Mouse (Mus musculus) mouse embryonic stem cell (cell line): ENCODE data around the gene Efnb3.
"Not testable (repeated sequence)": the region's sequence is repeated elsewhere in the genome, so short reads cannot be mapped to it uniquely, and the experiment has no call there.

Experiments
- in situ Hi-C, 2 experiments: fragments of 300-500 bp; cut with MboI; formaldehyde crosslinking; loops; 1 replicate in 1 of 2; 3 replicates in 1 of 2; pipeline ENCODE4 v1.14.3; 2019 to 2020; ENCODE audit warnings: low sequenced_read_pairs in 2 of 2, low pct_unique_long_range_greater_than_20kb in 1 of 2, mixed read lengths in 1 of 2; ENCODE audit not compliant: unreplicated experiment in 1 of 2

Efnb3 gene

DNA sequence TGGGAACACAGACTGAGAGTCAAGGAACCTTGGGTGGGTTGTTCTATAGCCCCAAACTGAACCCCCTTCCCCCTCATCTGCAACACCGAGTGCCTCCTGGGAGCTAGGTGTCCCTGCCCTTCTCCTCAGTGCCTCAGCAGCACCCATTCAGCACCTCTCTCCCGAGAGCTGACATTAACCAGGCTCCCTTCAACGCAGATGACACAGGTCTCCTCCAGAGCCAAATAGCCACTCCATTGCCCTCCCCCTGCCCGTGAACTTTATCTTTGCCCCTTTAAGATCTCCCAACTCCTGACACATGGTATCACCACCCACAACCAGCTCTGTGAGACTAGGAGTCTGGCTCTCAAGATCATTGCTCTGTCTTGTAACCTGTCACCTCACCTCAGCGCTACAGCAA, 822 bp downstream of the Efnb3 start:
- in situ Hi-C loops, result no loop called here

GRCm38 (mm10) chr11:69558756-69559155, 1.2 kb downstream of the Efnb3 start:
- in situ Hi-C loops, result no loop called here

GRCm38 (mm10) chr11:69557381-69557958, 2.5 kb downstream of the Efnb3 start:
- in situ Hi-C loops, result no loop called here

- in situ Hi-C loops, result no loop called here
Observed at GRCm38 (mm10) chr11:69554539-69555140, 5.4 kb downstream of the Efnb3 start.

- in situ Hi-C loops, result no loop called here
Observed at GRCm38 (mm10) chr11:69553341-69553721, 6.7 kb downstream of the Efnb3 start.

DNA sequence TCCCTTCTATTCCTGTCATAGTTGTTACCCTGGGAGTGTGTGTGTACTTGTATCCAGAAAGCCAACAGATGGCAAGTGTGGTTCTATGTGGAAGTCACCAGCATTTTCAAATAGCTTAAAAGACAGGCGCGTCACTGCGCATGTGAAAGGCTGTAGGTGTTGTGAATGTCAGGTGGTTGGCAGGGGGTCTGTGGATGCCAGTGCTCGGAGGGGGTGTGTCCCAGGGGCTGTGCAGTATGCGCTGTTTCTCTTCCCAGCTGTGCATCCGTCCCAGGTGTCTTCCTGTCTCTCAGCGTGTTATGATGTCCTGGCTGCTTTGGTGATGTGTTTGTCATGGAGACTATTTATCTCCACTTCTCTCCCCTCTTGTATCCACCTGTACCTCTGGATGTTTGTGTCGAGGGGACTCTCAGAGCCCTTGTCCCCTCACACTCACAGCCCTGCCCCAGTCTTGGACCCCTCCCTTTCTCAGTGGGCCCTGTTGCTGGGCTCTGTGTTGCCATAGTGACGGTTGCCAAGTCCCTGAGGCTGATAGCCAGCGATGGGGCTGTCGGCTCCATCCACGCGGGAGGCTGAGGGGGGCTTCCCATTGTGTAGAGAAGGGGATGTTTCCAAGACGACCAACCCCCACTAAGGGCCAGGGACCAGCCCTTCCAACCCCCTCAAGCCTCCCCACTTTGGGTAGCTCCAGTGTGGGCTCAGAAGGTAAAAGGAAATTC, 7.2 kb downstream of the Efnb3 start:
- in situ Hi-C loops, result no loop called here

- in situ Hi-C loops, result no loop called here
Observed at GRCm38 (mm10) chr11:69551310-69551709, 8.7 kb downstream of the Efnb3 start.

- in situ Hi-C loops, result loop anchor here (10.0 kb wide), 2 partner anchors 66 to 166 kb away; partner anchors contain the start of gene Shbg (in 1 of the 2)
Observed at GRCm38 (mm10) chr11:69549060-69549656, 10.8 kb downstream of the Efnb3 start, which contains the start of gene Dnah2. Gene Dnah2 (minus strand): TSS chr11:69549110.

GRCm38 (mm10) chr11:69547071-69547470, 12.9 kb downstream of the Efnb3 start:
- in situ Hi-C loops, result loop anchor here (10.0 kb wide), 2 partner anchors 68 to 168 kb away; partner anchors contain the start of gene Shbg (in 1 of the 2)

DNA sequence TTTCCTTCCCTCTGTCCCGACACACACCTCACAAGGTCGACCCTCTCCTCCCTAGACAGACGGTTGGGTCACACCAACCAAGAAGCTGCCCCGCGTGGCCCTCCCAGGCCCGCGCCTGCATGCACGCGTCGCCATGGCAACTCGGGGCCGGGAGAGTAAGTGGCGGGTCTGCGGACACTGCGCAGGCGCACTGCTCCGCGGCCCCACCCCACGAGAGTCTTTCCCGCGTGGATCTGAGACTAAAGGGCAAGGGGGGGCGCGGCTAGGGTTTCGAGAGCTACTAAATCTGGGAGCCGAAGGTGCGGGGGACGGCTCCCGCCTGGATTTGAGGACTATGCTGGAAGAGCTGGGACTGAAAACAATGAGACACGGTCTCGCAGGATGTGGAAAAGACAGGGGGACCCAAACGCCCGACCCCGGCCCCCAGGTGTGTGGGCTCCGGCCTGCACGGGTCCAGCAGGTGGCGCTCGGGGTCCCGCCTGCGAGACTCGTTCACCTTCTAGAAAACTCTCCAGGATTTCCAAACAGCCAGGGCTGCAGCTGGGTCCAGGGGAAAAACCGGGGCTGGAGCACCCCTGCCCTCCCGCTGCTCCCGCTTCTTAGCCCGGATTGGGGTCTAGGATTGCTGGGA, 13.5 kb downstream of the Efnb3 start:
- in situ Hi-C loops, result loop anchor here (10.0 kb wide), 2 partner anchors 68 to 168 kb away; partner anchors contain the start of gene Shbg (in 1 of the 2)

DNA sequence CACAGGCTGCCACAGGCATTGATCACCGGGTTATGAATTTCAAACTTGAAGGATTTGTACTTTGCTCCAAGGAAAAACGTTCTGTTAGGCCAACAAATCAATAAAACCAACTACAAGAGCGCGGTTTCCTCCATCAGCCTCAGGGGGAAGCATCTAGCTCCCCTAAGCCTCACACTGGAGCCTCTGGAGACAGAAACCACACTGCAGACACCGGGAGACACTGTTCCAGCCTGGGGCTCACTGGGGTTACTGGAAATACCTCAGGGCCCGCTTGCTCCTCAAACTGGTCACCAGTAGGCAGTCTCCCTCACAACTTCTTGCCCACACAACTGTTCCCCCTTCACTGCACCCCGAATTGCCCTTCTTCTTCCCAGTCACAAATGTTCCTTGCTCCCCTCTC, 14.0 kb downstream of the Efnb3 start:
- in situ Hi-C loops, result loop anchor here (10.0 kb wide), 2 partner anchors 69 to 169 kb away; partner anchors contain the start of gene Shbg (in 1 of the 2)

DNA sequence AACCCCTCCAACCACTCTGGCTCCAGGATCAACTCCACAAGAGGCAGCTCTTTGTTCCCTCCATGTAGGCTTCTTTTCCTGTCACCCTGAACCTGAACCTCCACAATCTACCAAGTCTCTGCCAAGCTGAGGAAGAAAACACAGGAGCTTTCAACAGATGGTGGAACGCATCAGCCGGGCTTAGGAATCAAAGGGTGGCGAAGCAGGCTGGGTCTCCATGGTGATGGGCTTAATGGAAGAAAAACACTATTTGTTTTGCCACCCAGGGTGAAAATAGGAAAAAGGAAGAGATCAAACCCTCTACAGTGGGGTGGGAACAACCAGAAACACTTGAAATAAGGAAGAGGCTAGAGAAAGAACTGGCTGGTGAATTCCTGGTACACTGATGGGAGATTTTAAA, 16.4 kb downstream of the Efnb3 start:
- in situ Hi-C loops, result loop anchor here (5.0 to 10.0 kb wide), 3 partner anchors 34 to 171 kb away; partner anchors contain the start of gene Shbg (in 1 of the 2)

GRCm38 (mm10) chr11:69541741-69542140, 18.3 kb downstream of the Efnb3 start:
- in situ Hi-C loops, result loop anchor here (5.0 to 10.0 kb wide), 3 partner anchors 36 to 173 kb away; partner anchors contain the start of gene Shbg (in 1 of the 2)

- in situ Hi-C loops, result loop anchor here (5.0 to 10.0 kb wide), 3 partner anchors 37 to 174 kb away; partner anchors contain the start of gene Shbg (in 1 of the 2)
Observed at GRCm38 (mm10) chr11:69540700-69541099, 19.3 kb downstream of the Efnb3 start.

GRCm38 (mm10) chr11:69534990-69535389, 25.0 kb downstream of the Efnb3 start:
- in situ Hi-C loops, result no loop called here

GRCm38 (mm10) chr11:69532480-69533150, 27.4 kb downstream of the Efnb3 start:
- in situ Hi-C loops, result no loop called here

GRCm38 (mm10) chr11:69530755-69531154, 29.2 kb downstream of the Efnb3 start:
- in situ Hi-C loops, result not testable (repeated sequence)

DNA sequence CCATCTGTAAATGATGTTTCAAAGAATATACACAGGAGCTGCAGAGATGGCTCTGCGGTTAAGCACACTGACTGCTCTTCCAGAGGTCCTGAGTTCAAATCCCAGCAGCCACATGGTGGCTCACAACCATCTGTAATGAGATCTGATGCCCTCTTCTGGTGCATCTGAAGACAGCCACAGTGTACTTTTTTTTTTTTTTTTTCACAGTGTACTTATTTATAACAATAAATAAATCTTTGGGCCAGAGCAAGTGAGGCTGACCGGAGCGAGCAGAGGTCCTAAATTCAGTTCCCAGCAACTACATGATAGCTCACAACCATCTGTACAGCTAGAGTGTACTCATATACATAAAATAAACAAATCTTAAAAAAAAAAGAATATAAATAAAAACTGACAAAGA, 29.7 kb downstream of the Efnb3 start:
- in situ Hi-C loops, result not testable (repeated sequence)
